Mouse (Mus musculus): ENCODE data around the gene Pdlim1.

Gene Pdlim1

GRCm38 (mm10) chr19:40271308-40271892, at the start of gene Pdlim1:
Gene Pdlim1, minus strand, starts transcription at chr19:40271842.
- DNase-seq (ENCODE audit: low spot score): no peak

- DNase-seq (ENCODE audit: low spot score): no peak
Observed at GRCm38 (mm10) chr19:40319199-40319598, 47.6 kb upstream of the Pdlim1 start.

GRCm38 (mm10) chr19:40318511-40318910, 46.9 kb upstream of the Pdlim1 start:
- DNase-seq (ENCODE audit: low spot score): no peak

- DNase-seq (ENCODE audit: low spot score): no peak
Observed at GRCm38 (mm10) chr19:40317001-40317400, 45.4 kb upstream of the Pdlim1 start.

- DNase-seq (ENCODE audit: low spot score): no peak
Observed at GRCm38 (mm10) chr19:40314252-40314651, 42.6 kb upstream of the Pdlim1 start.

- no peak for DNase-seq (ENCODE audit: low spot score)
Observed at GRCm38 (mm10) chr19:40311631-40312030, 40.0 kb upstream of the Pdlim1 start.

- DNase-seq (ENCODE audit: low spot score): no peak
Observed at GRCm38 (mm10) chr19:40310410-40311130, 38.9 kb upstream of the Pdlim1 start.

- no peak for DNase-seq (ENCODE audit: low spot score)
Observed at GRCm38 (mm10) chr19:40309911-40310310, 38.3 kb upstream of the Pdlim1 start.

- DNase-seq (ENCODE audit: low spot score): no peak
Observed at GRCm38 (mm10) chr19:40307550-40307949, 35.9 kb upstream of the Pdlim1 start.

GRCm38 (mm10) chr19:40306631-40307030, 35.0 kb upstream of the Pdlim1 start:
- no peak for DNase-seq (ENCODE audit: low spot score)

GRCm38 (mm10) chr19:40305456-40305855, 33.8 kb upstream of the Pdlim1 start:
- DNase-seq (ENCODE audit: low spot score): no peak

GRCm38 (mm10) chr19:40302916-40303315, 31.3 kb upstream of the Pdlim1 start:
- peak; percentile 41 for DNase-seq (ENCODE audit: low spot score)

GRCm38 (mm10) chr19:40302477-40302876, 30.8 kb upstream of the Pdlim1 start:
- DNase-seq (ENCODE audit: low spot score): no peak

GRCm38 (mm10) chr19:40299983-40300759, 28.5 kb upstream of the Pdlim1 start:
- DNase-seq (ENCODE audit: low spot score): peak; percentile 55

GRCm38 (mm10) chr19:40299182-40299581, 27.5 kb upstream of the Pdlim1 start:
- DNase-seq (ENCODE audit: low spot score): no peak

GRCm38 (mm10) chr19:40298574-40298973, 26.9 kb upstream of the Pdlim1 start:
- DNase-seq (ENCODE audit: low spot score): peak; percentile 56

GRCm38 (mm10) chr19:40297798-40298144, 26.1 kb upstream of the Pdlim1 start:
- no peak for DNase-seq (ENCODE audit: low spot score)

- no peak for DNase-seq (ENCODE audit: low spot score)
Observed at GRCm38 (mm10) chr19:40297078-40297797, 25.6 kb upstream of the Pdlim1 start.

- no peak for DNase-seq (ENCODE audit: low spot score)
Observed at GRCm38 (mm10) chr19:40294231-40294630, 22.6 kb upstream of the Pdlim1 start.

- DNase-seq (ENCODE audit: low spot score): no peak
Observed at GRCm38 (mm10) chr19:40293791-40294190, 22.1 kb upstream of the Pdlim1 start.

- no peak for DNase-seq (ENCODE audit: low spot score)
Observed at GRCm38 (mm10) chr19:40290099-40290724, 18.6 kb upstream of the Pdlim1 start.

GRCm38 (mm10) chr19:40288415-40288814, 16.8 kb upstream of the Pdlim1 start:
- no peak for DNase-seq (ENCODE audit: low spot score)
